In genomic region chr7:145283041-145283440, GRCm38 (mm10) we compare ENCODE assay signal across 8 mouse cellular contexts. TPM values are rescaled to one million over a fixed set of nuclear protein-coding genes. Genes with fewer than 3 reads are reported as not detected.
DNase-seq lines count a peak whose midpoint lies in the region; ATAC-seq and TF ChIP-seq lines count a peak whose summit lies in the region.

No protein-coding gene starts in this region.

- no peaks in the 10 kb centered on the region for H3K79me2 ChIP-seq in heart, adult 2 months (replicated peaks; ENCODE audit: control insufficient read depth, insufficient read depth, low read length)

- H3K4me2 ChIP-seq in lung, postnatal 0 days (replicated peaks; ENCODE audit: low read depth, low read length), result peak overlapping the region; percentile 66
- peak overlapping the region; percentile 75 for H3K4me2 ChIP-seq in stomach, postnatal 0 days (replicated peaks; ENCODE audit: low read depth)

- intact Hi-C loops in heart, adult 2 months (cut with DNase I), result loop anchor here (2.0 kb wide), 1 partner anchor 30 kb away; no protein-coding TSS in a partner anchor
- intact Hi-C loops in left cerebral cortex, postnatal 10 days (cut with DNase I), result no loop called here

- peak; percentile 17 for ATAC-seq in activated CD4-positive, CD25-positive, alpha-beta regulatory T cell, adult 4 months
- ATAC-seq in lung, postnatal 0 days, result peak; percentile 6
- ATAC-seq in stomach, postnatal 0 days (ENCODE audit: low FRiP score, low TSS enrichment), result peak; percentile 16; the same call in 1 of the 2 replicates
- ATAC-seq in cerebellum, adult (ENCODE audit: insufficient number of reproducible peaks, low FRiP score, low TSS enrichment), result no peak

- no peak for TF ChIP-seq CTCF in heart, adult 2 months (IDR thresholded peaks at IDR 0.05)
- no peak for TF ChIP-seq CTCF in lung, postnatal 0 days (IDR thresholded peaks at IDR 0.05)
- TF ChIP-seq CTCF in stomach, postnatal 0 days (IDR thresholded peaks at IDR 0.05; ENCODE audit: low read depth), result no peak

- peak overlapping the region; percentile 56 for H3K9ac ChIP-seq in heart, adult 2 months (ENCODE audit: low read depth, low read length)
- H3K9ac ChIP-seq in lung, postnatal 0 days (replicated peaks; ENCODE audit: low read depth), result peak overlapping the region; percentile 47
- peak overlapping the region; percentile 67 for H3K9ac ChIP-seq in stomach, postnatal 0 days (ENCODE audit: low read length)

- peak overlapping the region; percentile 84 for H3K4me3 ChIP-seq in heart, adult 2 months
- H3K4me3 ChIP-seq in hindbrain, embryonic 10.5 days, result peak overlapping the region; percentile 61
- peak overlapping the region; percentile 46 for H3K4me3 ChIP-seq in lung, postnatal 0 days (ENCODE audit: low read depth, low read length)
- H3K4me3 ChIP-seq in stomach, postnatal 0 days (ENCODE audit: low read depth, low read length), result peak overlapping the region; percentile 55

- 54% methylated on average over 4 of the region's 4 CpGs for WGBS in heart, adult 2 months
- WGBS in hindbrain, embryonic 10.5 days, result 35% methylated on average over 4 of the region's 4 CpGs
- 33% methylated on average over 4 of the region's 4 CpGs for WGBS in lung, postnatal 0 days
- 56% methylated on average over 4 of the region's 4 CpGs for WGBS in stomach, postnatal 0 days

- H3K4me1 ChIP-seq in heart, adult 2 months (ENCODE audit: control insufficient read depth, insufficient read depth, low read length), result peaks cover 4% of the 10 kb centered on the region
- peaks cover 38% of the 10 kb centered on the region for H3K4me1 ChIP-seq in hindbrain, embryonic 10.5 days (replicated peaks)
- H3K4me1 ChIP-seq in lung, postnatal 0 days (ENCODE audit: insufficient read depth, low read depth, low read length), result peaks cover 8% of the 10 kb centered on the region; the same call in 1 of the 2 replicates
- 0 out of 2 replicates have a peak, but pooled peaks cover 3% of the 10 kb centered on the region for H3K4me1 ChIP-seq in stomach, postnatal 0 days (replicated peaks; ENCODE audit: control insufficient read depth, insufficient read depth)

- H3K27ac ChIP-seq in heart, adult 2 months, result peak overlapping the region; percentile 75
- H3K27ac ChIP-seq in hindbrain, embryonic 10.5 days, result peak overlapping the region; percentile 85
- peak overlapping the region; percentile 85 for H3K27ac ChIP-seq in lung, postnatal 0 days (ENCODE audit: low read length)
- H3K27ac ChIP-seq in stomach, postnatal 0 days (replicated peaks), result peak overlapping the region; percentile 49

- TF ChIP-seq EP300 in heart, adult 2 months (IDR thresholded peaks at IDR 0.05; ENCODE audit: insufficient read depth, low read depth, low read length), result no peak
- no peak for TF ChIP-seq EP300 in lung, postnatal 0 days (IDR thresholded peaks at IDR 0.05)
- no peak for TF ChIP-seq EP300 in stomach, postnatal 0 days (optimal IDR thresholded peaks at IDR 0.05)

- H3K9me3 ChIP-seq in hindbrain, embryonic 10.5 days, result no peaks in the 10 kb centered on the region
- H3K9me3 ChIP-seq in lung, postnatal 0 days (ENCODE audit: low read length), result no peaks in the 10 kb centered on the region
- no peaks in the 10 kb centered on the region for H3K9me3 ChIP-seq in stomach, postnatal 0 days (ENCODE audit: control insufficient read depth, low read length)

- TF ChIP-seq POLR2A in heart, adult 2 months (IDR thresholded peaks at IDR 0.05; ENCODE audit: insufficient read depth, low read depth, low read length), result no peak

- DNase-seq in heart, adult 2 months, result no peak
- no peak for DNase-seq in heart, adult 9 months (ENCODE audit: low spot score in 2 of 2)
- peak; percentile 22 for DNase-seq in hindbrain, embryonic 10.5 days (ENCODE audit: low spot score)
- peak; percentile 59 for DNase-seq in lung, postnatal 0 days (ENCODE audit: low spot score)
- DNase-seq in stomach, postnatal 0 days (ENCODE audit: low spot score), result no peak
- no peak for DNase-seq in left cerebral cortex, postnatal 10 days (ENCODE audit: extremely low spot score in 1 of 2, low spot score in 2 of 2)

- no peaks in the 10 kb centered on the region for H3K36me3 ChIP-seq in heart, adult 2 months (ENCODE audit: control insufficient read depth, insufficient read depth, low read length)
- H3K36me3 ChIP-seq in hindbrain, embryonic 10.5 days, result peaks cover 24% of the 10 kb centered on the region
- H3K36me3 ChIP-seq in lung, postnatal 0 days (ENCODE audit: insufficient read depth, low read length), result no peaks in the 10 kb centered on the region; the same call in none of the 2 replicates
- H3K36me3 ChIP-seq in stomach, postnatal 0 days (ENCODE audit: control insufficient read depth, insufficient read depth, low read length), result peaks cover 7% of the 10 kb centered on the region

- no peaks in the 10 kb centered on the region for H3K27me3 ChIP-seq in heart, adult 2 months (ENCODE audit: control insufficient read depth, insufficient read depth, low read length)
- H3K27me3 ChIP-seq in hindbrain, embryonic 10.5 days (ENCODE audit: insufficient read depth, poor library complexity, severe bottlenecking), result no peaks in the 10 kb centered on the region
- H3K27me3 ChIP-seq in lung, postnatal 0 days (replicated peaks; ENCODE audit: insufficient read depth, low read length), result no peaks in the 10 kb centered on the region
- no peaks in the 10 kb centered on the region for H3K27me3 ChIP-seq in stomach, postnatal 0 days (ENCODE audit: control insufficient read depth, insufficient read depth, low read length)

RNA-seq across cellular contexts. Expression of gene Tpcn2, which starts 0.8 kb away (rescaled TPM):
- 1 to 10 TPM; 1.9 to 3.0 TPM for total RNA-seq in heart, adult 2 months (2021)
- 7.9 and 8.7 TPM in 2 replicates for polyA plus RNA-seq in heart, adult 2 months (2012; rRNA removed)
- 1 to 10 TPM; 6.0 to 8.9 TPM for polyA plus RNA-seq in activated CD4-positive, CD25-positive, alpha-beta regulatory T cell, adult 4 months (2017; shearing (Covaris generic))
- polyA plus RNA-seq in hindbrain, embryonic 10.5 days (2016; fragmentation: Nextera tagmentation; extraction: Ambion mirVana), result 5.7 and 5.8 TPM in 2 replicates
- 17.3 and 22.7 TPM in 2 replicates for polyA plus RNA-seq in lung, postnatal 0 days (2015; fragmentation: Nextera tagmentation; extraction: Ambion mirVana)
- 5.3 and 5.8 TPM in 2 replicates for polyA plus RNA-seq in stomach, postnatal 0 days (2015; fragmentation: Nextera tagmentation; extraction: Ambion mirVana)
- total RNA-seq in left cerebral cortex, postnatal 10 days (2021), result 1 to 10 TPM; 4.1 to 4.5 TPM

RNA-seq across cellular contexts. Expression of gene Mrgprf, which starts 17.6 kb away (rescaled TPM):
- total RNA-seq in heart, adult 2 months (2021), result 1 to 10 TPM; 2.9 to 4.0 TPM
- 10.8 and 16.4 TPM in 2 replicates for polyA plus RNA-seq in heart, adult 2 months (2012; rRNA removed)
- not detected for polyA plus RNA-seq in activated CD4-positive, CD25-positive, alpha-beta regulatory T cell, adult 4 months (2017; shearing (Covaris generic))
- polyA plus RNA-seq in hindbrain, embryonic 10.5 days (2016; fragmentation: Nextera tagmentation; extraction: Ambion mirVana), result 0.14 and 0.35 TPM in 2 replicates
- 2.6 and 3.4 TPM in 2 replicates for polyA plus RNA-seq in lung, postnatal 0 days (2015; fragmentation: Nextera tagmentation; extraction: Ambion mirVana)
- 9.3 and 9.8 TPM in 2 replicates for polyA plus RNA-seq in stomach, postnatal 0 days (2015; fragmentation: Nextera tagmentation; extraction: Ambion mirVana)
- total RNA-seq in left cerebral cortex, postnatal 10 days (2021), result 1 to 10 TPM; 1.6 to 2.1 TPM

RNA-seq across cellular contexts. Expression of gene Mrgprd, which starts 31.6 kb away (rescaled TPM):
- not detected for total RNA-seq in heart, adult 2 months (2021)
- not detected in 2 replicates for polyA plus RNA-seq in heart, adult 2 months (2012; rRNA removed)
- polyA plus RNA-seq in activated CD4-positive, CD25-positive, alpha-beta regulatory T cell, adult 4 months (2017; shearing (Covaris generic)), result not detected
- not detected in 2 replicates for polyA plus RNA-seq in hindbrain, embryonic 10.5 days (2016; fragmentation: Nextera tagmentation; extraction: Ambion mirVana)
- polyA plus RNA-seq in lung, postnatal 0 days (2015; fragmentation: Nextera tagmentation; extraction: Ambion mirVana), result not detected in 2 replicates
- polyA plus RNA-seq in stomach, postnatal 0 days (2015; fragmentation: Nextera tagmentation; extraction: Ambion mirVana), result not detected in 2 replicates
- not detected for total RNA-seq in left cerebral cortex, postnatal 10 days (2021)

Comparison
In these comparisons a context has a peak if more than half of its experiments do, and no peak if none do; other contexts are left out.
1. DNase-seq: peak in hindbrain, embryonic 10.5 days (single experiment) and lung, postnatal 0 days (single experiment); none in heart, adult 2 months (0 of 2), heart, adult 9 months (0 of 2), stomach, postnatal 0 days (single experiment) and left cerebral cortex, postnatal 10 days (0 of 2).
2. Peak in every context shown above with its lines, with median percentiles within 50 percentile points of each other: H3K27ac ChIP-seq, H3K4me3 ChIP-seq and H3K9ac ChIP-seq.